Mouse (Mus musculus): ENCODE results near the gene Syngr4. TPM values are rescaled to one million over a fixed set of nuclear protein-coding genes. Genes with fewer than 3 reads are reported as not detected.

The Syngr4 gene
- total RNA-seq (2023) = under 1 TPM; 0.82 to 0.85 TPM

DNA sequence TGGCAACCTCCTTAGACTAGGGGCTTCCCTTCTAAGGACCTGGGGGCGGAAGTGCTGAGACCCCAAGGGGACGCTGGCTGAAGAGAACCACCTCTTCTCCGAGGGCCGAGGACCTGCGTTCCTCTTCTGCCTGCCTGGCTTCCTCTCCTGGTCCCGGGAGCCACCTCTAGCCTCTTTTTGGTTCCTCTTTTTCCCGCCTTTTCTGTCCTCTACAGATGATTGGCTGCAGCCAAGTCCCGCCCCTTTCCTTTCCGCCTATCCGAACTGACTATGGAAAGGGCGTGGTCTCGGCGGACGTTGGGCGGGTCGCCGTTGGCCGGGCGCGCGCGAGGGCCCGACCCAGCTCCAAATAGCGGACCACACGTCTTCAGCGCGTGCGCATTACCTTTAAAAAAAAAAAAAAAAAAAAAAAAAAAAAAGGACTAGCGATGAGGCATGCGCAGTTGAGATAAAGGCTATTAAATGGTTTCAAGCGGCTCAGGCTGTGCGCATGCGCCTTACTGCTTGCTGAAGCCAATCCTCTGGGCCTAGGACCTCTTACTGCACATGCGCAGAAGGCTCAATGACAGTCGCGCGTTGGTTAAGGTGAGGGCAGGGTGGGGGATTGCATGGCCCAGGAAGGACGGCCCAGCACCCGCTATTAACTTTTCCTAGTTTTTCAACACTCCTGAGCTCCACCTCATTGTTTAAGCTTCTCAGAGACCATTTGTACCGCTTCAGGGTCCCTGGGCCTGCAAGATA lies at the start of gene Syngr4, which contains the start of gene Tmem143:
Gene Syngr4, minus strand, starts transcription at position 198 of the 741 bp plus-strand sequence.
Gene Tmem143, plus strand, starts transcription at position 425 of the 741 bp plus-strand sequence.

DNA sequence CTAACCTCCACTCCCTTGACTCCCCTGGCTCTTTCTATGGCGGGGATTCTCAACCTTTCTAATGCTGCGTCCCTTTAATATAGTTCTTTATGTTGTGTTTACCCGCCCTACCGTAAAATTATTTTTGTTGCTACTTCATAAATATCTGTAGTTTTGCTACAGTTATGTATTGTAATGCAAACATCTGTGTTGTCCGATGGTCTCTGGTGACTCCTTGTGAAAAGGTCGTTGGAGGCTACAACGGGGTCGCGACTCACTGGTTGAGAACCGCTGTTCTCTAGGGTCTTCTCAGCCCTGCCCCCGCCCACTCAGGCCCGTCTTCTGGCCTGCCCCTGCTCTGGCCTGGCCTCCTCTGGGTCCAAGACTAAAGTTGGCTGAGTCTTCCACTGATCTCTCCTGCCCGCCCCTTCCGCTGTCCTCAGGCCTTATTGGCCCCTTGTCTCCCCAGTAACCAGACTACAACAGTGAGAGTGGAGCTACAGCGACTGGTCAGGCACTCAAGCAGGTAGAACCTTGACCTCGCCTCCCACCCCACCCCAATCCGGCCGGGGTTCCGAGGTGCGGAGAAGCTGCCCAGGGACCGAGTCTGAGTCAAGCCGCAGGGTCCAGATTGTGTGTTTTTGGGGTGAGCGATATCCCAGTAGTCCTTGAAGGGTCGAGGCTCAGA lies 27.4 kb upstream of the Syngr4 start, which contains the start of gene Ccdc114:
Gene Ccdc114, plus strand, starts transcription at position 311 of the 667 bp plus-strand sequence.

DNA sequence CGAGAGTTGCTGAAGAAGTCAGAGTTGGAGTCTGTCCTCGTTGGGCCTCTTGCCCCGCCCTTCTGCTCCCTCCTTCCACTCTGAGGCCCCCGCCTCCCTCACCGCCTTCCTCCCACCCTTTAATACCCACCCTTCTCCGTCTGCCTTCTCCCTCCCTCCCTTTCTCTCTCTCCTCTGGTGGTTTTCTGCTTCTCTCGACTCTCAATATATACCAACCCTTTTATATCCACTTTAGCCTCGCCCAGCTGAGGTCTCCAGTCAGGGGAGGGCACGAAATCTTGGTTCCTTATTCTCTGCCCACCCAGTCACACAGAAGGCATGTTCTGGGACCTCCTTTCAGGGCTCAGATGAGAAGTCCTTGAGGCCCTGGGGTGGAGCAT lies 24.7 kb upstream of the Syngr4 start, which contains the start of gene Emp3:
Gene Emp3, minus strand, starts transcription at position 163 of the 380 bp plus-strand sequence.

DNA sequence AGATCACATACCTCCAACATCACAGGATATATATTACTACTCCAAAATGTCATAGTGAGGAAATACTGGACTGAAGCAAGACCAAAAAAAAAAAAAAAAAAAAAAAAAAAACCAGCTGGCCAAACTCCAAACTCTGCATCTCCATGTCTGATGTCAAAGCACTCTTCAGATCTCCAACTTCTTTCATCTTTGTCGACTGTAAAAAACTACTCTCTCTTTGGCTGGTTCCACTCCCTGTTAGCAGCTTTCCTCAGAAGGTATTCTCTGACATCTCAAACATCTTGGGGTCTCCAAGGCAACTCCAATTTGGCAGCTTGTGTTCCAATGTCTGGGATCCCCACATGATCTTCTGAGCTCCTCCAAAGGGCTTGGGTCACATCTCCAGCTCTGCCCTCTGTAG lies 18.2 kb downstream of the Syngr4 start, which contains the start of gene Grin2d:
Gene Grin2d, minus strand, starts transcription at position 101 of the 400 bp plus-strand sequence.

DNA sequence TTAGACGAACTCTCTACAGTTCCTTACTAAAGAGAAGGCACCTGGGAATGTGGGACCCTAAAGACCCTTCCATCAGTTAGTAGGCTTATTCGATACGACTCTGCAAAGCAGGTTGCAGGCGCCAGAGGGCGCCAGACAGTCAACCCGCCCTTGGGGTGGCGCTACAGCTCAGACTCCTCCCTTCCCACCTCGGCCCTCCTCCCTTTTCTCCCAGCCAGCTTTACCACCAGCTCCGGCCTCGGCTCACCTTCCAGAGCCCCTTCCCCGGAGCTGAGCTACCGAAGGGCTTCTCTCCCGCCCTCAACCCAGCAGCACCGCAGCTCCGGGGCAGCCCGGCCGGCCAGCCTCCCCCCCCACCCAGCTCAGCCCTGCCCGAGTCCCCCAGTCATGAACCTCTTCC lies 23.9 kb downstream of the Syngr4 start, which contains the start of gene Kdelr1:
Gene Kdelr1, plus strand, starts transcription at position 149 of the 400 bp plus-strand sequence.

Other genes starting within 250 kb of the Syngr4 start
- not detected for gene Fut2, start 230.3 kb downstream of the Syngr4 start, total RNA-seq (2023)
- gene Ntn5, start 212.7 kb downstream of the Syngr4 start, total RNA-seq (2023) = not detected
- gene Sec1, start 202.3 kb downstream of the Syngr4 start, total RNA-seq (2023) = under 1 TPM in 1 of 2 experiments, not detected in 1; 0.26 TPM
- not detected for gene Car11, start 196.9 kb downstream of the Syngr4 start, total RNA-seq (2023)
- 1 to 10 TPM; 5.3 TPM for gene Dbp, start 191.6 kb downstream of the Syngr4 start, total RNA-seq (2023)
- 100 to 1,000 TPM; 782 to 910 TPM for gene Rpl18, start 181.3 kb downstream of the Syngr4 start, total RNA-seq (2023)
- 10 to 100 TPM; 39.2 to 41.2 TPM for gene Sphk2, start 178.7 kb downstream of the Syngr4 start, total RNA-seq (2023)
- gene Fam83e, start 175.5 kb downstream of the Syngr4 start, total RNA-seq (2023) = under 1 TPM; 0.55 to 0.64 TPM
- gene Spaca4, start 170.9 kb downstream of the Syngr4 start, total RNA-seq (2023) = not detected
- gene Lmtk3, start 113.0 kb downstream of the Syngr4 start, total RNA-seq (2023) = not detected
- not detected for gene Sult2b1, start 112.0 kb downstream of the Syngr4 start, total RNA-seq (2023)
- gene Cyth2, start 82.1 kb downstream of the Syngr4 start, total RNA-seq (2023) = 10 to 100 TPM; 68.3 to 83.9 TPM
- gene Kcnj14, start 71.9 kb downstream of the Syngr4 start, total RNA-seq (2023) = under 1 TPM; 0.20 to 0.33 TPM
- 1 to 10 TPM; 5.4 to 5.9 TPM for gene Grwd1, start 65.8 kb downstream of the Syngr4 start, total RNA-seq (2023)
- 10 to 100 TPM; 65.3 to 69.5 TPM for gene Kdelr1, start 23.9 kb downstream of the Syngr4 start, total RNA-seq (2023)
- under 1 TPM; 0.15 to 0.22 TPM for gene Grin2d, start 18.3 kb downstream of the Syngr4 start, total RNA-seq (2023)
- gene Tmem143, start 227 bp upstream of the Syngr4 start, total RNA-seq (2023) = 1 to 10 TPM; 7.0 to 7.5 TPM
- 100 to 1,000 TPM; 379 to 407 TPM for gene Emp3, start 24.7 kb upstream of the Syngr4 start, total RNA-seq (2023)
- gene Ccdc114, start 27.4 kb upstream of the Syngr4 start, total RNA-seq (2023) = 1 to 10 TPM; 4.8 to 7.6 TPM
- not detected for gene Abcc6, start 133.6 kb upstream of the Syngr4 start, total RNA-seq (2023)
- gene Nomo1, start 137.0 kb upstream of the Syngr4 start, total RNA-seq (2023) = 10 to 100 TPM; 29.1 to 36.7 TPM
- gene Kcnj11, start 204.1 kb upstream of the Syngr4 start, total RNA-seq (2023) = not detected

All from neutrophil, adult 83 days (primary cell).